Mouse (Mus musculus) midbrain, embryonic 15.5 days (tissue): ENCODE measurements around the gene Mrpl43. TPM values are rescaled to one million over a fixed set of nuclear protein-coding genes. Genes with fewer than 3 reads are reported as not detected.

Source experiments
- ATAC-seq: fragments of 200-750 bp; cut with Nextera tagmentation; replicated peaks from 2 replicates; pipeline ENCODE4 v1.8.0; 2017; ENCODE audit warnings: moderate TSS enrichment
- H3K27ac ChIP-seq: fragments of 300-500 bp; sonication (generic); 2 replicates; pipeline ENCODE4 v1.5.1; 2015; ENCODE audit warnings: mild to moderate bottlenecking, inconsistent platforms
- H3K27me3 ChIP-seq: fragments of 300-500 bp; sonication (generic); replicated peaks from 2 replicates; pipeline ENCODE4 v1.6.1; 2015; ENCODE audit warnings: inconsistent platforms
- H3K36me3 ChIP-seq: fragments of 300-500 bp; sonication (generic); replicated peaks from 2 replicates; pipeline ENCODE4 v1.6.1; 2015; ENCODE audit warnings: inconsistent platforms
- H3K4me1 ChIP-seq: fragments of 300-500 bp; sonication (generic); 2 replicates; pipeline ENCODE4 v1.6.1; 2015; ENCODE audit warnings: inconsistent platforms
- H3K4me2 ChIP-seq: fragments of 300-500 bp; sonication (generic); 2 replicates; pipeline ENCODE4 v1.6.1; 2015; ENCODE audit warnings: inconsistent platforms, mild to moderate bottlenecking, moderate library complexity
- H3K4me3 ChIP-seq: fragments of 300-500 bp; sonication (generic); 2 replicates; pipeline ENCODE4 v1.5.1; 2015; ENCODE audit warnings: mild to moderate bottlenecking, inconsistent platforms
- H3K9ac ChIP-seq: fragments of 300-500 bp; sonication (generic); 2 replicates; pipeline ENCODE4 v1.6.1; 2015; ENCODE audit warnings: mild to moderate bottlenecking, inconsistent platforms
- H3K9me3 ChIP-seq: fragments of 300-500 bp; sonication (generic); 2 replicates; pipeline ENCODE4 v1.6.1; 2016; ENCODE audit warnings: inconsistent platforms
- WGBS: fragments of 180-500 bp; shearing (Covaris S2); methylation state at CpG from one replicate; pipeline ENCODE4 v1.1.7; 2015; ENCODE audit warnings: mixed read lengths; 5-methylcytosine and 5-hydroxymethylcytosine counted together
- polyA plus RNA-seq: library from polyadenylated mRNA; unstranded; fragments of >200 nt; fragmentation: Nextera tagmentation; extraction: Ambion mirVana; gene quantifications from 2 replicates; pipeline ENCODE4 v1.2.1, GENCODE M21; 2015

Mrpl43 gene
- polyA plus RNA-seq, 1 experiment from 2014 or later, result 86.9 TPM

- 88% methylated on average over 6 of the region's 6 CpGs for WGBS
- H3K9me3 ChIP-seq, result no peaks in the 10 kb centered on the region
- no peak overlapping the region for H3K4me2 ChIP-seq
- H3K36me3 ChIP-seq, result peaks cover 12% of the 10 kb centered on the region; the same call in 1 of the 2 replicates
- no peak overlapping the region for H3K27ac ChIP-seq
- no peaks in the 10 kb centered on the region for H3K27me3 ChIP-seq
- no peak for ATAC-seq
- H3K4me3 ChIP-seq, result no peak overlapping the region
- H3K9ac ChIP-seq, result no peak overlapping the region
- peaks cover 10% of the 10 kb centered on the region for H3K4me1 ChIP-seq
Observed at GRCm38 (mm10) chr19:45026958-45027670, 20.9 kb upstream of the Mrpl43 start.

GRCm38 (mm10) chr19:45025937-45026568 lies 19.8 kb upstream of the Mrpl43 start:
- ATAC-seq, result no peak

GRCm38 (mm10) chr19:45024775-45025174 lies 18.5 kb upstream of the Mrpl43 start:
- WGBS, result 89% methylated on average over 20 of the region's 20 CpGs
- no peak overlapping the region for H3K9ac ChIP-seq
- peaks cover 17% of the 10 kb centered on the region for H3K4me1 ChIP-seq
- peaks cover 12% of the 10 kb centered on the region; the same call in 1 of the 2 replicates for H3K36me3 ChIP-seq
- no peak overlapping the region for H3K4me2 ChIP-seq
- H3K27ac ChIP-seq, result no peak overlapping the region
- H3K9me3 ChIP-seq, result no peaks in the 10 kb centered on the region
- no peaks in the 10 kb centered on the region for H3K27me3 ChIP-seq
- H3K4me3 ChIP-seq, result no peak overlapping the region
- no peak for ATAC-seq

More at GRCm38 (mm10) chr19:45025937-45026568, 19.8 kb upstream of the Mrpl43 start:
- Histone ChIP-seq H3K9ac (no peak overlapping the region), H3K27me3 (no peaks in the 10 kb centered on the region), H3K9me3 (no peaks in the 10 kb centered on the region), H3K4me2 (no peak overlapping the region), H3K36me3 (peaks cover 12% of the 10 kb centered on the region; the same call in 1 of the 2 replicates), H3K4me1 (peaks cover 13% of the 10 kb centered on the region), H3K4me3 (no peak overlapping the region), H3K27ac (no peak overlapping the region)
- WGBS, result 93% methylated on average over 37 of the region's 37 CpGs

- Histone ChIP-seq H3K27me3 (no peaks in the 10 kb centered on the region), H3K9me3 (no peaks in the 10 kb centered on the region), H3K9ac (no peak overlapping the region), H3K4me3 (no peak overlapping the region), H3K4me1 (peaks cover 21% of the 10 kb centered on the region), H3K27ac (no peak overlapping the region), H3K4me2 (no peak overlapping the region), H3K36me3 (peaks cover 12% of the 10 kb centered on the region; the same call in 1 of the 2 replicates)
- WGBS, result 84% methylated on average over 11 of the region's 11 CpGs
- ATAC-seq, result no peak; the same call in 1 of the 2 replicates
Observed at GRCm38 (mm10) chr19:45023993-45024392, 17.8 kb upstream of the Mrpl43 start.

GRCm38 (mm10) chr19:45021362-45021761 lies 15.1 kb upstream of the Mrpl43 start:
- H3K9ac ChIP-seq, result no peak overlapping the region
- WGBS, result 94% methylated on average over 15 of the region's 15 CpGs
- H3K4me1 ChIP-seq, result peaks cover 36% of the 10 kb centered on the region
- ATAC-seq, result no peak
- H3K4me2 ChIP-seq, result no peak overlapping the region
- no peaks in the 10 kb centered on the region for H3K9me3 ChIP-seq
- peaks cover 12% of the 10 kb centered on the region; the same call in 1 of the 2 replicates for H3K36me3 ChIP-seq
- no peak overlapping the region for H3K4me3 ChIP-seq
- no peak overlapping the region for H3K27ac ChIP-seq
- H3K27me3 ChIP-seq, result no peaks in the 10 kb centered on the region

GRCm38 (mm10) chr19:45020348-45020747 lies 14.1 kb upstream of the Mrpl43 start:
- no peaks in the 10 kb centered on the region for H3K27me3 ChIP-seq
- ATAC-seq, result no peak
- no peak overlapping the region for H3K27ac ChIP-seq
- H3K4me1 ChIP-seq, result peaks cover 46% of the 10 kb centered on the region
- no peak overlapping the region for H3K4me3 ChIP-seq
- H3K36me3 ChIP-seq, result 0 out of 2 replicates have a peak, but pooled peaks cover 5% of the 10 kb centered on the region
- WGBS, result 74% methylated on average over 6 of the region's 6 CpGs
- no peak overlapping the region for H3K4me2 ChIP-seq
- H3K9ac ChIP-seq, result no peak overlapping the region
- H3K9me3 ChIP-seq, result no peaks in the 10 kb centered on the region

GRCm38 (mm10) chr19:45018351-45018831 lies 12.1 kb upstream of the Mrpl43 start:
- WGBS, result 0% methylated on average over 13 of the region's 13 CpGs
- no peaks in the 10 kb centered on the region for H3K9me3 ChIP-seq
- peaks cover 53% of the 10 kb centered on the region for H3K4me1 ChIP-seq
- H3K27me3 ChIP-seq, result 0 out of 2 replicates have a peak, but pooled peaks cover 3% of the 10 kb centered on the region
- H3K36me3 ChIP-seq, result no peaks in the 10 kb centered on the region
- peak overlapping the region; percentile 65 for H3K9ac ChIP-seq
- peak; percentile 12 for ATAC-seq
- peak overlapping the region; percentile 93 for H3K27ac ChIP-seq
- H3K4me2 ChIP-seq, result peak overlapping the region; percentile 87
- H3K4me3 ChIP-seq, result peak overlapping the region; percentile 74

GRCm38 (mm10) chr19:45017909-45018308 lies 11.7 kb upstream of the Mrpl43 start:
- Histone ChIP-seq H3K4me1 (peaks cover 53% of the 10 kb centered on the region), H3K4me3 (peak overlapping the region; percentile 74), H3K9me3 (no peaks in the 10 kb centered on the region), H3K4me2 (peak overlapping the region; percentile 87), H3K9ac (peak overlapping the region; percentile 65), H3K27ac (peak overlapping the region; percentile 93), H3K27me3 (0 out of 2 replicates have a peak, but pooled peaks cover 3% of the 10 kb centered on the region), H3K36me3 (no peaks in the 10 kb centered on the region)
- under 1% methylated on average over 28 of the region's 48 CpGs for WGBS
- peak; percentile 76 for ATAC-seq

GRCm38 (mm10) chr19:45017216-45017771 lies 11.1 kb upstream of the Mrpl43 start:
- Histone ChIP-seq H3K9ac (peak overlapping the region; percentile 65), H3K27me3 (0 out of 2 replicates have a peak, but pooled peaks cover 3% of the 10 kb centered on the region), H3K36me3 (no peaks in the 10 kb centered on the region), H3K4me3 (peak overlapping the region; percentile 74), H3K4me1 (peaks cover 53% of the 10 kb centered on the region), H3K27ac (peak overlapping the region; percentile 93), H3K9me3 (no peaks in the 10 kb centered on the region), H3K4me2 (peak overlapping the region; percentile 87)
- peak; percentile 69 for ATAC-seq
- under 1% methylated on average over 25 of the region's 27 CpGs for WGBS

- ATAC-seq, result peak; percentile 35
- 0 out of 2 replicates have a peak, but pooled peaks cover 3% of the 10 kb centered on the region for H3K27me3 ChIP-seq
- under 1% methylated on average over 18 of the region's 18 CpGs for WGBS
- H3K4me2 ChIP-seq, result peak overlapping the region; percentile 87
- peak overlapping the region; percentile 74 for H3K4me3 ChIP-seq
- peak overlapping the region; percentile 93 for H3K27ac ChIP-seq
- H3K4me1 ChIP-seq, result peaks cover 52% of the 10 kb centered on the region
- no peaks in the 10 kb centered on the region for H3K9me3 ChIP-seq
- peak overlapping the region; percentile 65; the same call in 1 of the 2 replicates for H3K9ac ChIP-seq
- no peaks in the 10 kb centered on the region; the same call in 1 of the 2 replicates for H3K36me3 ChIP-seq
Observed at GRCm38 (mm10) chr19:45016341-45017215, 10.3 kb upstream of the Mrpl43 start.

GRCm38 (mm10) chr19:45015518-45016281 lies 9.5 kb upstream of the Mrpl43 start:
- Histone ChIP-seq H3K4me2 (peak overlapping the region; percentile 87), H3K4me1 (peaks cover 44% of the 10 kb centered on the region), H3K9me3 (no peaks in the 10 kb centered on the region), H3K27ac (peak overlapping the region; percentile 93), H3K4me3 (peak overlapping the region; percentile 33), H3K9ac (peak overlapping the region; percentile 25), H3K27me3 (0 out of 2 replicates have a peak, but pooled peaks cover 3% of the 10 kb centered on the region), H3K36me3 (peaks cover 5% of the 10 kb centered on the region; the same call in 1 of the 2 replicates)
- no peak for ATAC-seq
- 1% methylated on average over 34 of the region's 34 CpGs for WGBS
